Mouse (Mus musculus): Measurements from ENCODE around the gene Dpp3.
"Not testable (repeated sequence)": the region's sequence is repeated elsewhere in the genome, so short reads cannot be mapped to it uniquely, and the experiment has no call there.

DNA sequence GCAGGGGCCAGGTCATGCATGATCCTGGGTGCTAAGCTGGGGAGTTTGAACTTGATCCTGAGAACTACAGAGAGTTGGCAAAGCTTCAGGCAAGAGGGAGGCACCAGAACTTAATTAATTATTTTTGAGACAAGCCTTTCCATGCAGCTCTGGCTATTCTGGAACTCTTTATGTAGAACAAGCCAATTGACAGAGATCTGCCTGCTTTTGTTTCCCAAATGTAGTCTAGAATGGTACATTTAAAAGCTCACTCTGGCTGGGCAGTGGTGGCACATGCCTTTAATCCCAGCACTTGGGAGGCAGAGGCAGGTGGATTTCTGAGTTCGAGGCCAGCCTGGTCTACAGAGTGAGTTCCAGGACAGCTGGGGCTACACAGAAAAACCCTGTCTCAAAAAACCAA lies 53.5 kb downstream of the Dpp3 start:
- not testable (repeated sequence) for TF ChIP-seq CTCF (IDR thresholded peaks at IDR 0.05; ENCODE audit: low read depth, low read length); POLR2A (IDR thresholded peaks at IDR 0.05; ENCODE audit: extremely low read depth, insufficient read depth, low read length)
